Mouse (Mus musculus): ENCODE data around the gene Akt2. TPM values are rescaled to one million over a fixed set of nuclear protein-coding genes. Genes with fewer than 3 reads are reported as not detected.

The Akt2 gene
- polyA plus RNA-seq, 1 experiment from 2014 or later = 106 TPM

GRCm38 (mm10) chr7:27592217-27592929, 1.0 kb downstream of the Akt2 start:
- peak overlapping the region; percentile 74 for H3K4me2 ChIP-seq
- H3K9me3 ChIP-seq (replicated peaks) = no peaks in the 10 kb centered on the region
- H3K27me3 ChIP-seq = no peaks in the 10 kb centered on the region
- peaks cover 40% of the 10 kb centered on the region for H3K4me1 ChIP-seq
- H3K4me3 ChIP-seq (replicated peaks) = peak overlapping the region; percentile 65
- ATAC-seq (replicated peaks; ENCODE audit: low FRiP score) = peak; percentile 53
- peak overlapping the region; percentile 98 for H3K27ac ChIP-seq
- H3K9ac ChIP-seq = peak overlapping the region; percentile 86
- WGBS = 1% methylated on average over 17 of the region's 17 CpGs
- peaks cover 8% of the 10 kb centered on the region; the same call in 1 of the 2 replicates for H3K36me3 ChIP-seq

- Histone ChIP-seq H3K27ac (peak overlapping the region; percentile 98), H3K9me3 (replicated peaks) (no peaks in the 10 kb centered on the region), H3K4me3 (replicated peaks) (peak overlapping the region; percentile 65), H3K4me2 (peak overlapping the region; percentile 74), H3K9ac (peak overlapping the region; percentile 86), H3K36me3 (peaks cover 8% of the 10 kb centered on the region; the same call in 1 of the 2 replicates), H3K27me3 (no peaks in the 10 kb centered on the region), H3K4me1 (peaks cover 47% of the 10 kb centered on the region)
- ATAC-seq (replicated peaks; ENCODE audit: low FRiP score) = no peak
- WGBS = 32% methylated on average over 12 of the region's 12 CpGs
These were observed 1.7 kb downstream of the Akt2 start for GRCm38 (mm10) chr7:27592934-27593645.

- Histone ChIP-seq H3K9me3 (replicated peaks) (no peaks in the 10 kb centered on the region), H3K4me2 (peak overlapping the region; percentile 46), H3K36me3 (peaks cover 8% of the 10 kb centered on the region; the same call in 1 of the 2 replicates), H3K9ac (peak overlapping the region; percentile 38; the same call in 1 of the 2 replicates), H3K27me3 (no peaks in the 10 kb centered on the region), H3K4me3 (replicated peaks) (peak overlapping the region; percentile 17), H3K4me1 (peaks cover 58% of the 10 kb centered on the region), H3K27ac (peak overlapping the region; percentile 90)
- ATAC-seq (replicated peaks; ENCODE audit: low FRiP score) = peak; percentile 59
- 26% methylated on average over 10 of the region's 10 CpGs for WGBS
These were observed 5.5 kb downstream of the Akt2 start for GRCm38 (mm10) chr7:27596586-27597503.

GRCm38 (mm10) chr7:27598053-27598452, 6.7 kb downstream of the Akt2 start:
- Histone ChIP-seq H3K4me1 (peaks cover 52% of the 10 kb centered on the region), H3K4me2 (no peak overlapping the region), H3K27ac (peak overlapping the region; percentile 27; the same call in 1 of the 2 replicates), H3K4me3 (replicated peaks) (no peak overlapping the region), H3K9me3 (replicated peaks) (no peaks in the 10 kb centered on the region), H3K27me3 (no peaks in the 10 kb centered on the region), H3K9ac (no peak overlapping the region), H3K36me3 (peaks cover 13% of the 10 kb centered on the region)
- WGBS = 81% methylated on average over 7 of the region's 7 CpGs
- ATAC-seq (replicated peaks; ENCODE audit: low FRiP score) = no peak

GRCm38 (mm10) chr7:27601628-27602027, 10.3 kb downstream of the Akt2 start:
- Histone ChIP-seq H3K4me1 (peaks cover 53% of the 10 kb centered on the region), H3K4me3 (replicated peaks) (no peak overlapping the region), H3K9me3 (replicated peaks) (no peaks in the 10 kb centered on the region), H3K4me2 (no peak overlapping the region), H3K27ac (0 out of 2 replicates have a peak overlapping the region, but pooled peaks have one; percentile 5), H3K27me3 (no peaks in the 10 kb centered on the region), H3K9ac (no peak overlapping the region), H3K36me3 (peaks cover 5% of the 10 kb centered on the region; the same call in 1 of the 2 replicates)
- WGBS = 76% methylated on average over 4 of the region's 4 CpGs
- no peak for ATAC-seq (replicated peaks; ENCODE audit: low FRiP score)

- H3K4me3 ChIP-seq (replicated peaks) = no peak overlapping the region
- H3K9me3 ChIP-seq (replicated peaks) = no peaks in the 10 kb centered on the region
- peaks cover 53% of the 10 kb centered on the region for H3K4me1 ChIP-seq
- peaks cover 5% of the 10 kb centered on the region; the same call in 1 of the 2 replicates for H3K36me3 ChIP-seq
- no peaks in the 10 kb centered on the region for H3K27me3 ChIP-seq
- 74% methylated on average over 2 of the region's 2 CpGs for WGBS
- no peak for ATAC-seq (replicated peaks; ENCODE audit: low FRiP score)
- no peak overlapping the region for H3K4me2 ChIP-seq
- no peak overlapping the region for H3K9ac ChIP-seq
- no peak overlapping the region for H3K27ac ChIP-seq
These were observed 10.8 kb downstream of the Akt2 start for GRCm38 (mm10) chr7:27602161-27602560.

GRCm38 (mm10) chr7:27602835-27603234, 11.5 kb downstream of the Akt2 start:
- no peaks in the 10 kb centered on the region for H3K9me3 ChIP-seq (replicated peaks)

GRCm38 (mm10) chr7:27604661-27605348, 13.5 kb downstream of the Akt2 start:
- no peak overlapping the region for H3K4me2 ChIP-seq
- WGBS = 56% methylated on average over 5 of the region's 5 CpGs

More at GRCm38 (mm10) chr7:27602835-27603234, 11.5 kb downstream of the Akt2 start:
- Histone ChIP-seq H3K27ac (no peak overlapping the region), H3K4me1 (peaks cover 53% of the 10 kb centered on the region), H3K27me3 (no peaks in the 10 kb centered on the region), H3K4me2 (no peak overlapping the region), H3K9ac (no peak overlapping the region), H3K36me3 (peaks cover 5% of the 10 kb centered on the region; the same call in 1 of the 2 replicates), H3K4me3 (replicated peaks) (no peak overlapping the region)
- no peak for ATAC-seq (replicated peaks; ENCODE audit: low FRiP score)
- 76% methylated on average over 7 of the region's 7 CpGs for WGBS

GRCm38 (mm10) chr7:27605499-27606285, 14.3 kb downstream of the Akt2 start:
- H3K27me3 ChIP-seq = no peaks in the 10 kb centered on the region
- WGBS = 49% methylated on average over 9 of the region's 9 CpGs
- no peak overlapping the region for H3K9ac ChIP-seq
- peaks cover 50% of the 10 kb centered on the region for H3K4me1 ChIP-seq
- no peaks in the 10 kb centered on the region for H3K9me3 ChIP-seq (replicated peaks)
- no peak overlapping the region for H3K4me3 ChIP-seq (replicated peaks)
- peaks cover 30% of the 10 kb centered on the region for H3K36me3 ChIP-seq
- ATAC-seq (replicated peaks; ENCODE audit: low FRiP score) = peak; percentile 40; the same call in 1 of the 2 replicates
- H3K27ac ChIP-seq = peak overlapping the region; percentile 59
- H3K4me2 ChIP-seq = no peak overlapping the region

More at GRCm38 (mm10) chr7:27604661-27605348, 13.5 kb downstream of the Akt2 start:
- Histone ChIP-seq H3K4me1 (peaks cover 51% of the 10 kb centered on the region), H3K4me3 (replicated peaks) (no peak overlapping the region), H3K36me3 (peaks cover 23% of the 10 kb centered on the region), H3K9ac (no peak overlapping the region), H3K27me3 (no peaks in the 10 kb centered on the region), H3K9me3 (replicated peaks) (no peaks in the 10 kb centered on the region), H3K27ac (peak overlapping the region; percentile 19)
- no peak for ATAC-seq (replicated peaks; ENCODE audit: low FRiP score)

GRCm38 (mm10) chr7:27606481-27607254, 15.3 kb downstream of the Akt2 start:
- WGBS = 37% methylated on average over 10 of the region's 10 CpGs
- Histone ChIP-seq H3K27ac (peak overlapping the region; percentile 59), H3K9me3 (replicated peaks) (no peaks in the 10 kb centered on the region), H3K4me1 (peaks cover 44% of the 10 kb centered on the region), H3K4me2 (no peak overlapping the region; the same call in 1 of the 2 replicates), H3K9ac (no peak overlapping the region; the same call in 1 of the 2 replicates), H3K4me3 (replicated peaks) (no peak overlapping the region), H3K27me3 (no peaks in the 10 kb centered on the region), H3K36me3 (peaks cover 38% of the 10 kb centered on the region)
- peak; percentile 63; the same call in 1 of the 2 replicates for ATAC-seq (replicated peaks; ENCODE audit: low FRiP score)

Data from kidney, embryonic 15.5 days (tissue).